Mouse (Mus musculus) testis, adult 2 months (tissue): ENCODE results near the gene Map2.

ENCODE experiments used
- CTCF ChIP-seq: fragments of 200-500 bp; IDR thresholded peaks from 2 replicates; pipeline ENCODE4 v1.5.1; 2012; ENCODE audit warnings: low read depth, mild to moderate bottlenecking, inconsistent platforms, low read length, moderate library complexity; ENCODE audit not compliant: control insufficient read depth, insufficient read depth, insufficient replicate concordance
- POLR2A ChIP-seq: fragments of 200-500 bp; IDR thresholded peaks from 2 replicates; pipeline ENCODE4 v1.6.1; 2012; ENCODE audit warnings: low read depth, mild to moderate bottlenecking, inconsistent platforms, low read length, moderate library complexity; ENCODE audit not compliant: control insufficient read depth

DNA sequence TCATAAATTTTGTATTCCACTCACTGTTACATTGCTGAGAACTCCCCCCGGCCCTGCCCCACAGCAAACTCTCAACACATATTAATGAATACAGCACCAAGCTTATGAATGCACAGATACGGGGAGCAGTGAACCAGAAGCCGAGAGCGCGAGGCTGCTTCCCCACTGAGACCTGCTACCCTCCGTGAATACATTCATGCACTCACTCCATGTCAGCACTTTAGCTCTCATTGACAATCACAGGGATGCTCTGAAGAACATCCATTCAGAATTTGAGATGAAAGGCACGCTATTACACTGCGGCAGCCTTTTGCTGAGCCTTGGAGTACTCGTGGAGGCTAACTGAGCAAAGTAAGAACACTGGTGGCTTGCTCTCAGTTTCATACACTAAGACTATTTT lies 226.8 kb downstream of the Map2 start:
- no peak for TF ChIP-seq POLR2A
- no peak for TF ChIP-seq CTCF
